Mouse (Mus musculus) kidney, postnatal 14 days (tissue): ENCODE measurements at regions not wholly inside any gene's neighbourhood (a gene's known extent, or its start where the extent isn't known, plus 50 kb on each side); places are given as distances from the start of the nearest gene placed in this dataset.
A peak's percentile ranks its signal among the peaks of the same experiment; 100 is the strongest.

Experiments used
- DNase-seq: peaks from one replicate; pipeline ENCODE4 v3.0.0; 2022; ENCODE audit warnings: mixed read lengths

- no peak for DNase-seq
These were observed 281.5 kb upstream of the Mki67 start for GRCm38 (mm10) chr7:135997640-135998039.

DNA sequence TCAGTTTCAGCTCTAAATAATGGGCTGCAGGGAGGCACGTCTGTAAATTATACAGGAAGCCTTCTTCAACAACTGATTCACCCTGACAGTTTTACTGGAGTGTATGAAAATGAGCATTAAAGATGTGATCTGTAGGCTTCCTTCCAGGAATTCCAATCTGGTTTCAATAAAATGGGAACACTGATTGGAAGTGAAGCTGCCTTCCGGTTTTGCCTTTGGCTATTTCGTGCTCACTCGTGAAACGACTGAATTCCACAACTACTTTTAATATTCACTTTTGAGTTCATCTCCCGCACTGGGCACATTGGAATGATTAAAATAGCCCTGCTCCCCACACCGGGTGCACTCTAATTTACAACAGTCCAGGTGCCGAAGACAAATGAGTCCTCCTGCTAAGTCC is 286.2 kb upstream of the Mki67 start:
- DNase-seq, result no peak

GRCm38 (mm10) chr7:136003291-136003690 is 287.1 kb upstream of the Mki67 start:
- no peak for DNase-seq

DNA sequence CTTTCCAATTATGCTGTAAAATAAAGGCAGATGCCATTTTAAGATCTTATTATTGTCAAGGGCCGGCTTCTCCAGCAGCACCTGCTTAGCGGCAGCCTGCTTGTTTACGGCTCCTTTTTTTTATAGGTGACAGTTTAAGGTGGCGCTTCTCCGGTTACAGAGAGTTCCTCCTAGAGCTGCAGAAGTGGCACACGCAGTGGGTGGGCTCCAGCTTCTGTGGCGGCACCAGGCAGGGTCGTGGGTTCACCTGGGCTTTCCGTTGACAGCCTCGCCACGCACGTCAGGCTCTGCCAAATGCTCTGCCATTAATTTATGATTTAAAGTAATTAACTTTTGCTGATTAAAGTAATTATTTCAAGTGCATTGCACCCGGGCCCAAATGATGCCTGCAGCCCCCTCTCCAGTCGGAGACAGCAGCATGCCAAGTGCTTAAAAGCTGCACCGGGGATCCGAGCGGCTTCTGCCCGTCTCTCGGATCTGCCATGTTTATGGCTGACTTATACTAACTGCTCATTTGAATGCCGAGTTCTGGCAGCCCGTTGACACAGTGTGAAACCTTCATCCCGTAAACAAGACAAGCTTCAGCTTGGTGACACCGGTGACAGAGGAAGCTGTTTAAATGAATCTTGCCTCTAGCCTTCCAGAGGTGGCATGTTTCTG is 291.8 kb upstream of the Mki67 start:
- DNase-seq, result no peak

DNA sequence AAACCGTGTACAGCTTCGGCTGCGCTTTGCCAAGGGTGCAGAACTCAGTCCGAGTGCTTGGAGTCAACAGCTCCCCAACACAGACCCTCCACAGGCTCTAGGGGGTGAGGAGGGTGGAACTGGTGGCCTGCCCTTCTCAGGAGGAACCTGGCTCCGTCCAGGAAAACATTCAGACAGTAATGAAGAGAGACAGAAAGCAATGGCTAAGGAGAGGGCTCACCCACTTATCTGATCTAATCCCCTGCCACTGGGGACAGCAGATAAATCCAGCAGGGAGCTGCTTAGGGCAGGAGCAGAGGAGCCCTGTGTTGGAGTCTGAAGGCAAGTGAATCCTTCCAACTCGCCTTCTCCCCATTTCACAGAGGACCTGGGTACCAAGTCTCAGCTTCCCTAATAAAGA is 292.3 kb upstream of the Mki67 start:
- DNase-seq, result no peak

DNA sequence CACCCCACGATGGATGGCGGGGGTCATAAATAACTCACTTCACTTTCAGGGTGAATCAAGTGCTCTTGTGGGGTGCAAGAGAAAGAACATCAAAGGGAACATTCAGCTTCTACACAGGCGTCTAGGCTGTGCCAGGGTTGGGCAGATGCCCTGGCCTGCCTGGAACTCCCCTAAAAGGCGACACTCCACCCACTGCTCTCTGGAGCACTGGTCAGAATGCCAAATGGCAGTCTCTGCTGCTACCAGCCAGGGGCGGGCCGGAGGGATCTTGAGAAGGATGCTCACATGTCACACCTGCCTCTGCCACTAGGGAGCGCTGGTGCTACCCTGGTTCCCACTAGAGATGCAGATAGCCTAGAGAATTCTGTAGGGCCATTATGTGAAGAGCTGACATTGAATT is 293.9 kb upstream of the Mki67 start:
- DNase-seq, result peak; percentile 43

GRCm38 (mm10) chr7:136014706-136015105 is 298.5 kb upstream of the Mki67 start:
- no peak for DNase-seq

DNA sequence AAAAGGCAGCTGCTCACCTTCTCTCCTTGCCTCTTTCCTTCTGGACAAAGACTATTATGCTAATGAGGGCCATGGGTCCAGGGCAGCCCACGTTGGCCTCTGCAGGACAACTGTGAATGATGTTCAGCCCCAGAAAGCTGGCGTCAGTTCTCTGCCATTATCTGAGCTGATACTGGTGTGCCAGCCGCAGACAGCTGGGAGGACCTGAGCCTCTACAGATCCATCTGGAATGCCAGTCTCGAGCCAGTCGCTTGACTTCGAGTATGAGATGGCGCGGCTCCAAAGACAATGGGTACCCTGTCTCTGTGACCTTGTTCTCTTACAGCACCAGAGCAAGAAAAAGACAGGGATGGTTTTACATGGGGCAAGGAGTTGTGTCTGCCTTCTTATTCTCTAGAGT is 300.8 kb upstream of the Mki67 start:
- DNase-seq, result no peak

- no peak for DNase-seq
These were observed 304.4 kb upstream of the Mki67 start for GRCm38 (mm10) chr7:136020577-136020976.

- DNase-seq, result no peak
These were observed 304.9 kb upstream of the Mki67 start for GRCm38 (mm10) chr7:136021071-136021470.

- no peak for DNase-seq
These were observed 306.8 kb upstream of the Mki67 start for GRCm38 (mm10) chr7:136022781-136023448.

- DNase-seq, result no peak
These were observed 310.3 kb upstream of the Mki67 start for GRCm38 (mm10) chr7:136026451-136026850.

DNA sequence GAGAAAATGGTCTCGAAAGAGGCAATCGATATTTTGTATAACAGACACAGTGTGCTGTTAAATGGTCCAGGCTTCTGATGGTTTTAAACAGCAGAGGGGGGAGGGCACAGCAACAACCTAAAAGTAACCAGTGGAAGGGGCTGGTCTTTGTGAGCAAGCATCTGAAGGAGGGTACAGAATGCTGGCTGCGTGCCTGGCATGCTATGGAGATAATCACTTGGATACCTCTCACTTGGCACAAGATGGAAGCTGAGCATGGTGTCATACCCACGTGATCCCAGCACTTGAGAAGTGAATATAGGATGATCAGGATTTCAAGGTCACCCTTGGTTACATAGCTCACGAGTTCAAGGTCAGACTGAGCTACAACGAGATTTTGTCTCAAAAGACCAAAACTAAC is 315.9 kb upstream of the Mki67 start:
- no peak for DNase-seq

GRCm38 (mm10) chr7:136033536-136033935 is 317.4 kb upstream of the Mki67 start:
- no peak for DNase-seq

- no peak for DNase-seq
These were observed 319.6 kb upstream of the Mki67 start for GRCm38 (mm10) chr7:136035735-136036134.

DNA sequence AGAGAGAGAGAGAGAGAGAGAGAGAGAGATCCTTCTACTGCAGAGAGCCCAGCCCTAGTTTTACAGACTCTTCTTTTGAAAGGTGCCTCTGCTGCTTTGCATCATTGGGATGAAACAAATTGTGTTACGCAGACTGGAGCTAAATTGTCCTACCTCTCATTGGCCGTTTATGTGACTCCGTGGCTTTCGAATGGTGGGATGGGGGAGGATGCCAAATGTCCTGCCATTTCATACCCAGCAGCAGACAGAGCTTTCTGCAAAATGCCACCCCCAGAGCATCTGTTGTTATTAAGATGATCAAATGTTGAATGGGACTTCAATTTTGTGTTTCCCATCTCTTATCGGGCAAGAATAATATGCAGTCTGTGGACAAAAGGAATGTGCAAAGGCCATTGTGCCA is 321.9 kb upstream of the Mki67 start:
- DNase-seq, result no peak

GRCm38 (mm10) chr7:136038906-136039305 is 322.7 kb upstream of the Mki67 start:
- no peak for DNase-seq

- DNase-seq, result no peak
These were observed 325.8 kb upstream of the Mki67 start for GRCm38 (mm10) chr7:136041921-136042320.

GRCm38 (mm10) chr7:136046645-136047363 is 330.6 kb upstream of the Mki67 start:
- DNase-seq, result peak; percentile 91

GRCm38 (mm10) chr7:136047364-136047945 is 331.3 kb upstream of the Mki67 start:
- DNase-seq, result peak; percentile 21

DNA sequence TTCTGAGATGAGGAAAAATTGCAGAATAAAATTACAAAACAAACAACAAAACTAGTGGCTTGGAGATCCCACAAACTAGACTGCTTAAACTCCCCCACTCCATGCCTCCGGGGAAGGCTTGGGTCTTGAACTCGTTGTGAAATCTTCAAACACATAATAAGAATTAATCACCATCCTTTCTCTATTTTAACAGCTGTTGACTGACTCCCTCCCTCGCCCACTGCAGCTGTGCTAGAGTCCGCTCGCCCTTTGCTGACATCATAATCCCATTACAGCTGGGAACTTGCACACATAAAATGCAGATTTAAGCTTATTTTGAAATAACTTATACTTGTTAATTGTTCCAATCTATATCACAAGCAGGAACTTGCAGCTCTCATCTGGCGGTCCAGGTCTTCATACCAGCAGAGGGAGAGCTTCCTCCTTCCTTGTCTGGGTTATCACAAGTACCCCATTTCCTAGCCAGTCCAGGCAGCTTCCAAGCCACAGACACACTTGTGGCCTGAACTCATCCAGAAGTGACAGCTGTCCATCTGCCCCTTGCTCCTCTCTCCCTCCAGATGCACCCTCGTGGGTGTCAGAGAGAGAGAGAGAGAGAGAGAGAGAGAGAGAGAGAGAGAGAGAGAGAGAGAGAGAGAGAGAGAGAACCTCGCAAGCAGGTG is 332.9 kb upstream of the Mki67 start:
- DNase-seq, result peak; percentile 25

GRCm38 (mm10) chr7:136049587-136049930 is 333.4 kb upstream of the Mki67 start:
- peak; percentile 26 for DNase-seq

GRCm38 (mm10) chr7:136050116-136050515 is 334.0 kb upstream of the Mki67 start:
- DNase-seq, result peak; percentile 25
